Mouse (Mus musculus): ENCODE measurements around the gene Skap2.

Gene Skap2

DNA sequence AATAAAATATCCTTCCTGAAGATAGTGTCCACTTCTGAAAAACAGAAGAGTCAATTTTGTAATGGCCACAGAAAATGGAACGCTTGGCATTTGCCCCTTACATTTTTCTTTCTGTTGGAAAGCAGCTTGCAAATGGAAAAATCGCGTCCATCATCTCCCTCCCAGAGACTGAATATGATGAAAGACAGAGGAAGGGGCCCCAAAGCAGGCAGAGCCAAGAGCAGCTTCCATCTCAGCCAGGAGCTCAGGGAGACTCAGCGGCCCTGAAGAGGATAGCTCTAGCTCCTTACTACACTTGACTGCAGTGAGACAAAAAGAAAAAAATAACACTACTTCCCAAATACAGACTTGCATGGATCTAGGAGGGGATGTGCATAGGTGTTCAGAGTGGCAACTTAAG is 122.5 kb downstream of the Skap2 start:
- no peak for DNase-seq (ENCODE audit: low spot score in 2 of 2)

DNA sequence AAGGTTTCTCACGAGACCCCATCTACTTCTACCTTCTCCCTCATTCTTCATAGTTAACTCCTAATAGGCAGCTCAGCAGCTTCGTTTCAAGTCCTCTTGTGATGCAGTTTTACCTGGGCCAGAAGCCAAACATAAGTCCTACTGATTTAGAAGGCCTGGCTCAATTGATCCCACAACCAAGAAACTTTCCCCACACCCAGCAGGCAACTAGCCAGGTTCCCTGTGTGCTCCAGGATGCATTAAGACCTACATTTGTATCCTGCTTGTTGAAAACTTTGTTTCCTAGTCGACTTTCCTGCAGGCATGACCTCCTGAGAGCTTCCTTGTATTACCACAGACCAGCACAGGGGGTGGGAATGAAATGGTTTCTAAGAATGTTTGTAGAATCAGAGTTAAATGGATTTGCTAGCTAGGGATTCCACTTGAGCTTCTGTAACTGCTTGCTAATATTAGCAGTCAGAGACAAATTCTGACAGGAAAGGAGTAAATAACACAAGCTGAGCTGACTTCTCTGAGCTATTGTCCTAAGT is 125.4 kb downstream of the Skap2 start:
- no peak for DNase-seq (ENCODE audit: low spot score in 2 of 2)

DNA sequence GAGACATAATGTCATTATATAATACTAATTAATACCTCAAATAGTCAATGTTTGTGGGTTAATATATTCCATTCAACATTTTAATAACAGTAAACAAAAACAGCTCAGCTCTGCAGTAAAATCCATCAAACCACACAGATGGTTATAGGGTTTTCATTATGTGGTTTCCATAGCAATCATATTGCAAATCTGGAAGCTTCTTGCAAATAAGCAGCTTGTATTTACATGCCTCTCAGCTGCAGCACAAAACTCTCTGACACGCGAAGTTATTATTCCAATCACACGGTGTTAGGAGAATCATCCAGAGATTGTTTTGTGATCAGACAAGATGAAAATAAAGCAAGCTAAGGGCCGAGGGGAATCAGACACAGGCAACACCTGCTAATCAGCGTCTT is 129.5 kb downstream of the Skap2 start:
- no peak for DNase-seq (ENCODE audit: low spot score in 2 of 2)

DNA sequence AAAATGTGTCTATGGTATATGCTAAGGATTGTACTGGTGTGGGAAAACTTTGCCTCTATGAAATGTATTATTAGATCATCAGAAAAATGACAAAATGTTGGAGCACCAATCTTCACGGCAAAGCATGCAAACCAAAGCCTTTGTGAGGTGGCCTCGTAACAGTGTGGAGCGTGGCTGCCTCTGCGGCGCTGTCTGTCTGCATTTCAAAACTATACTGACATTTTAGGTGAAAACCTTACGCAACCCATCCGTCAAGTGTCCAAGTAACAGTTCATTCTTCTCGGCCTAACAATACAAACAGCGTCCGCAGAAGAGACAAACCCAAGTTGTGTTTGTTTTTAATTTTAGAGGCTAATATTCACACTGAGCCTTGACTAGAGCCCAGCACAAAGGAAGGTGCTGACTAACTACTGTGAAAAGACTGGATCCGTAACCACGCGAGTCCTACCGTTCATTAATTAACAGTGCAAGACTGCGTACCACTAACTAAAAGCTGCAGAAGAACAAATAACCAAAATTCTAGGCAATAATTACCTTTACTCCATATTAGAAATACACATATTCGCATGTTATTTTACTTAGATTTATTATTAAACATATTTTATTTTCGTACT is 130.0 kb downstream of the Skap2 start:
- no peak for DNase-seq (ENCODE audit: low spot score in 2 of 2)

DNA sequence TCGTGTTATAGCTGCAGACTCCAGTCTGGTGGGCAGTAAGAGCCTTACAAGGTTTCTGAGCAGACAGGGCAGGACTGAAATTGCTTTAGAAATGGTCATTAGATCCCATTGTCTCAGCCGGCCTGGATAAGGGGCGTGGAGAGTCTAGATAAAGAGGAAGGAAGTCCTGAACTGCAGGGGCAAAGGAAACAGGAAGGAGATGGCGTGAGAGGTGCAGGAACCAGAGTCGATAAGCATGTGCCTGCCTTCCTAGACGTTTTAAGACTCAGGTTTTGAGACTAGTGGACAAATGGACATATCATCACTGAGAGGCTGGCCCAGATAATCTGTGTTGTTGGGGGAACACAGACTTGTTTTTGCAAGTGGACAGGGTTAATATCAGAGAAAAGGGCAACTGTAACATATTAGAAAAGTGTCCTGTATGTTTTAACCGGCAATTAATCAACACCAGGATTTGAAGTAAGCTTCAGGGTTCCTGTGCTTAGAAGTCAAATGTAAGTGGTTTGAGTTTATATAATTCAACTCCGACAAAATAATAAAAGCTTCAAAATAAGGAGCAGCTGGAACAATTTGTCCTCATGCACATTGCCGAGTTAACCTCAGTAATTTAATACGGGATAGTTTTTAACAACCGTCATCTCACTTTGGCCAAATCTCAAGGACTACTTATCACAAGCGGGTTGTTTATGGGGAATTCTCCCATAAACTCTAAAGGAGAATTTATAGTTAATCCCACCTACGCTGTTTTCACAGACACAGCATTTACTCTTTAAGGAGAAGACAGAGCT is 131.0 kb downstream of the Skap2 start:
- no peak for DNase-seq (ENCODE audit: low spot score in 2 of 2)

DNA sequence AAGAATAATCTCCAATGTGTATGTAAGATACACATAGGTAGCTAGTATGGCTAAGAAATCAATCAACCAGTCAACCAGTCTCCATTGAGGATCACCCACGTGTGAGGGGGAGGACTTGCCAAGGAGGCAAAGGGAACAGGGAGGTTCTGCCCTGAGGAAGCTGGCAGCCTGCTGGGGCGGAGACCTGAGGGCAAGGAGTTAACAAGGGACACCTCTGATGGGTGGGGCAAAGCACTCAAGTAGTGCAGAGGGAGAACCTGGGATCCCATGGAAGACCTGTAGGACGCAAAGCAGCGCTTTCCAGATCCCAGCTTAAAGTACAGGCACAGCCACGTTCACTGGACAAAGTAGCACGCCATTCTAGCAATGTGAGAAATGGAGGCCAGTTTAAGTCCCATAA is 131.6 kb downstream of the Skap2 start:
- no peak for DNase-seq (ENCODE audit: low spot score in 2 of 2)

DNA sequence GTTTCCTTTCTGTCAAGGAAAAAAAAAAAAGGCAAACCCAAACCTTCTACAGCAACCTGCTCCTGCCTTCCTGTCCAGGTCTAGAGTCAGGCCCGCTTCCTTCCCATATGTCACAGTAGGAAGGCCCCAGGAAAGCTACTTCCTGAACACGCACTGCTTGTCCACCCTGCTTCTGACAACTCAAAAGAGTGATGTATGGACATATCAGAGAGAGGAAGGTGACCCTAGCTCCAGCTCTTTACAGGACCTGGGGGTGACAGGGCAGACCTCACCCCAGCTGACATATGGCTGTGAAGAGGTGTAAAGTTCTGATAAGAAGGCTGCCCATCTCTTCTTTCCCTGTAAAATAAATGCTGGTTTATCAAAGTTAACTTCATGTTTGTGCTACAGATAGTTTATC is 133.8 kb downstream of the Skap2 start:
- no peak for DNase-seq (ENCODE audit: low spot score in 2 of 2)

DNA sequence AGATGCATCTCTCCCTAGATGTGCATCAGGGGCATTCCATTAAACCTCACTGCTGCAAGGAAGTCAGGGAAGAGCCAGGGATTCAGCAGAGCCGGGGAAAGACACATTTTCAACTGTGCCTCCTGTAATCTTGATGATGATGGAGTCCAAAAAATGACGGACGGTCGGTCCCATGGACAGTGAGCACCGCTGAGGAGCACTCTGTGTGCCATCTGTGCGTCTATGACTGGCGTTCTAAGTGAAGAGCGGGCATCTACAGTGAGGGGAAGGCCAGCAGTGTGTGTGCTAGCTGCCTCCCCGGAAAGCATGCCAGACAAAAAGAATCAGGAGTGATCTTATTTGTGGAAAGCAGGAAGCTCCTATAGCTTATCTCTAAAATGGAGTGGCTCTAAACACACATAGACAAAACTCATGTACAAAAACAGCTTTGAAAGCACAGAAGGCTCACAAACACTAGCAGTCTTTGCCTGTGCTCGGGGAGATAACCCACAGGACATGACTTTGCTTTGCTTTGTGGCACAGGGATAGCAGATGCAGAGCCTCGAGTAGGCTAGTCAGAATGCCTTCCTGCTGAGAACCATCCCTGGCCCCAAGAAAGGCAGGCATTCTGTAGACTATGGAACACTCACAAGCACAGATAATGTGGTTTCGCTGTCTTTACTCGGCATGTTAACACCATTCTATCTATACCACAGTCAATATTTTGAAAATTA is 135.4 kb downstream of the Skap2 start:
- DNase-seq (ENCODE audit: low spot score in 2 of 2) = no peak

DNA sequence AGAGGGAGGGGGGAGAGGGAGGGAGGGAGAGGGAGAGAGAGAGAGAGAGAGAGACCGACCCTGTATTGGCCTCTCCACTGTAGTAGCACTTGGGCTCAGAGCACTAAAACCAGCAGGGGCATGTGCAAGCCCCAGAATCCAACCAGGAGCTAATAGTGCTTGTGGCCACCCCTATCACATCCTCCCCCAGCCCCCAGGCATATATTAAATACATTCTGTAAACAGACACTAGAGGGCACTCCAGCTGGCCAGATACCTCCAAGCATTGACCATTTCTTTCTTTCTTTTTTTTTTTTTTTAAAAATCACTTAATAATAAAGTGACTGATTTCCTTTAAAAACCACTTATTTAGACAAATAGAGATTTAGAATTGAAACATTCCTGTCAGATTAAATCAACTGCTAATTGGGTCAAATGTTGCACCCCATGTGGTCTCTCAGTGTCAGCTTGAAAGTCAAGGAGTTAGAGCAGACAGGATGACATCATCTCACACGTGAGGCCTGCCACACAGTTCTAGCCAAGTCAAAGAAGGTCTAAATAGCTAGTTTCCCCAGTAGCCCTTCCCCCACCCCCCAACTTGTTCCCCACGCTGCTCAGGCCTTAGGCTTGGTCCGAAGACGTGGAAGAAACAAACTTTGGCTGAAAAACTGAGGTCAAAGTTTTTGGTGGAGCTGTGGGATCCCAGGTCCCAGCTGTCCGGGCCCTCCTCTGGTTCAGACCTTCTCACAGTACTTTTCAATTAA is 136.3 kb downstream of the Skap2 start:
- DNase-seq (ENCODE audit: low spot score in 2 of 2) = no peak

DNA sequence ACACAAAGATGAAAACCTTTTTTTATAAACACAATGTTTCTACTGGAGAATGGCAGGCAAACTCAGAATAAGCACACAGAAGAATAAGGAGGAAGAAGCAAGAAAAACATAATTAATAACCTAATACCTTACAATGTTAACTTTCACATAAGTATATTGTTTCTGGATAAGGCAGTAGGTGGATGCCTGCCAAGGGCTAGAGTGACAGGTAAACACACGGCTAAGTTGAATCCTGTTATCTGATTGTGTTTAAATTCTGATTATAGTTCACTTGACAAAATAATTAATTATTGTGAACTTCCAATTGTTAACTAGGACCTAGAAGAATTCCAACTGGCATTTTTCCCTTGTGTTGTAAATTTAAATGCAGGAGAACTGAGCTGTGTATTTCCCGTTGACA is 138.3 kb downstream of the Skap2 start:
- DNase-seq (ENCODE audit: low spot score in 2 of 2) = no peak

DNA sequence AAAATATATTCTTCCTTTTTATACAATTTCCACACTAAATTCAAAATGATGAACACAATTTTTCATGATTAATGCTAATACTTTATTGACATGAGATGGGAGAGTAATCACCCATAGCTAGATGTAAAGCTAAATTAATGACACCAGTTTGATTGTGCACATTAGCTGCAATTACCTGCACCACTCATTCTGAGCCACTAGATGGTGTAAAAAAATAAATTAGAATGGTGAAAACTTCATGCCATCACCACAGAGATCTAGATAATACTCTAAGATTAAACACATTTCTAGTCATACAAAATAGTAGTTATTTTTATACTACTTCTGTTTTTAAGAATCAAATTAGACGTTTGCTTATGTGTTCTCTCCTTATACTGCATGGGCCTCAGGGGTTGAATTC is 141.2 kb downstream of the Skap2 start:
- no peak for DNase-seq (ENCODE audit: low spot score in 2 of 2)

DNA sequence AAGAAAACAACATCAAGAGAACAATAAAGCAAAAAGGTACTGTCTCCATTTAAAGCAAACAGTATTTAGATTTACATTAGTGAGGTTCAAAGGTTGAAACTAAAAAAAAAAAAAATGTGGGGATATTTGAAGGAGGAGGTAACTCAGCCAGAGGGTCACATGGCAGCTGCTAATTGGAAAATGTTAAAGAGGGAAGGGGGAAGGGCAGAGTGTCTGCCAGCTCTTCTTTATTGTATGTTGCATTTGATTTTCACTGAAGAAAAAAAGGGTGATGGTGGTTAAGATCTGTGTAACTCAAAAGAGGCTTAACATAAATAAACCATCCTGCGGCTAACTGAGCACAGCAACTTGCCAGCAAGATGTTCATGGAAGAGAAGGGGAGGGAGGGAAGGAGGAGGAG is 142.1 kb downstream of the Skap2 start:
- DNase-seq (ENCODE audit: low spot score in 2 of 2) = no peak

DNA sequence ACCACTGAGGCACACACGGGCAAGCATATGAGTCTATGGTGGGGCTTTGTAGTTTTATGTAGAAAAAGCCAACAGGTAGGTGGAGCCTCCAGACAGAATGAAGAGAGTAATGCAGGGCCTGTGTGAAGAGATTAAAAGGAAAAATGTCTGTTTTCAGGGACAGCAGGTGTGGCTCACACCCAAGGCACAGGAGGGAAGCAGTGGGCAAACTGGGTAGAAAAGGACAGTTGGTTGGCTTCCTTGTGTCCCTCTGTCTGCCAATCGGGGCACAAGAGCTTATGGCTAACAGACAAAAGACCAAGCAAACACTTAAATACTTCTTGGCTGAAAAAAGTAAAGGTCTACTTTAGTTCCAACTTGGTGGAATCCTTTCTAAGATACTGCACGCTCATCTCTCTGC is 145.8 kb downstream of the Skap2 start:
- DNase-seq (ENCODE audit: low spot score in 2 of 2) = no peak

DNA sequence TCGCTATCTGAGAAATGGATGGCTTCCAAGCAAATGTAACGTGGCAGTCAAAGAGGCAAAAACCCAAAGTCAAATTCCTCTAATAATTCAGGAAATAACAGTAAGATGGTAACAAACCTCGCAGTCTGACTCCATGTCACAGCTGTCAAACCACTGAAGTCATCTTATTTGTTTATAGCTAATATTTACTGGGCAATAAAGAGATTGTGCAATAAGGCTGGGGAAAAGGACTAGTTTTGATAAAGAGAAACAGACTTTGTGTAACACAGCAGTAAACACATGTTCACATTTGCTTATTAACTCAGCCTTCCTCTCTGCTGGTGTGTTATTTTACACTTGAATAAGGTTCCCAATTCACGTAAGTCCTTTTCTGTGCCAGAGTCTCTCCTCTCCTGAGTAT is 148.8 kb downstream of the Skap2 start:
- DNase-seq (ENCODE audit: low spot score in 2 of 2) = no peak

DNA sequence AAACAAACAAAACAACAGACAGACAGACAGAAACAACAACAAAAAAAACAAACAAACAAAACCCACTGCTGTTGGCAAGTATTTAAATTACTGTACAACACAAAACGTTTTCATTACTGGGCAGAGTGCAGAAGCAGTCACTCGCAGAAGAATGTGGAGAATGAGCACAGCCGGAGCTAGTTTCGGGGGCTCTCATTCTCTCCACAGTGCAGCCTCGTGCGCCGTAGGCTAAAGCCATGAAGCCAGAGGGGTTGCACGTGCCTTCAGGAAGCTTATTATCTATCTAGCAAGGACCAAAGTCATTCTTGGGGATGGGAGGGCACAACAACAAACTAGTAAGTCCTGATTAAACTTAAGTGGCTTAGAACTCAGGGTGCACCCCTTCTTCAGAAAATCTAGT is 152.0 kb downstream of the Skap2 start:
- no peak for DNase-seq (ENCODE audit: low spot score in 2 of 2)

DNA sequence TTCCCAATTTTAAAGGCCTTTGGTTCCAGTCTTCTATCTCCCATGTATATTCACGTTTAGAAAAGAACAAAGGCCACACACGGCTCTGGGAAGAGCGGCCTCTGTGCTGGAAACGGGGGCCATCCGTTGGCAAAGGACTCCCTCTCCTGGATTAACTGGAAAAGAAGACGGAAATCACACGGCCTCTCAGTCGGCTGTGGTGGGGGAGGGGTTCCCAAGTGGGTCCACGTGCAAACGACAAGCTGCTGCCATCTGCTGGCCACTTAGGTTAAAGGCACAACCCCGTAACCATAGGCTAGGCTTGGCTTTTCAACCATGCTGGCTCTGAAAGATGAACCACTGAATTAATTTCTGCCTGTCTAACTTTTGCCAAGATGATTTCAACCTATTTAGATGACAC is 154.5 kb downstream of the Skap2 start:
- DNase-seq (ENCODE audit: low spot score in 2 of 2) = peak; percentile 89 to 95

DNA sequence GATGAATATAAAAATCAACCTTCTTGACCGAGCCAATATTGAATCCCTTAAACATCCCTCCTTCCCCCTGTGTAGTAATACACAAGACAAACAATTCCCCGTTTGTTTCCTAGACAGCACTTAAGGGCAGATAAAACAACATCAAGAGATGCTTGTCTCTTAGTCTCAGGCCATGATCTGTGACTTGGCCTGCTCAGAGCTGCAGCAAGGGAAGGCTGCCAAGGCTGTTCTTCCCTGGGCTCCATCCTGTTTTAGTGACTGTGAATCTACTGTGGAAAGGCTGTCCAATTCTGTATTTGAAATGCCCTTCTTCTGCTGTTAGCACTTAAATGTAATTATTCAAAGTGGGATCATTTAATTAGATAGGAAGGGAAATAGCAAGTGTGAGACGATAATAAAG is 159.1 kb downstream of the Skap2 start:
- DNase-seq (ENCODE audit: low spot score in 2 of 2) = no peak

DNA sequence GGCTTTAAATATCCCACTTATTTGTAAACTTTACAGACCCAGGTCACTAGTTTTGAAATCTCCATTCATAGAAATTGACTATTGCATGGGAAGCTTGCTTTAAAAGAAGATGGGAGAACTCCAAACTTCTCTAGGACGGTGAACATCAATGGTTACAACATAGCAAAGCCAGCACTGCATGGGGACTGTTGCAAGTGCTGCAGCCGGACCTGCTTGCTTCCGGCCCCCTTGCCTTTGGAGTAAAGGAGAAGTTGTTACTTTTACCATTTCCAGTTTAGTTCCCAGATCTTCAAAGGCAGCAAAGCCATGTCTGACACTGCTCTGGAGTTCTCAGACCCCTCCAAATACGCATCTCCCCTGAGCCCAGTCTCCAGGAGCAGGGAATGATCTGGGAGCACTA is 159.7 kb downstream of the Skap2 start:
- DNase-seq (ENCODE audit: low spot score in 2 of 2) = no peak

DNA sequence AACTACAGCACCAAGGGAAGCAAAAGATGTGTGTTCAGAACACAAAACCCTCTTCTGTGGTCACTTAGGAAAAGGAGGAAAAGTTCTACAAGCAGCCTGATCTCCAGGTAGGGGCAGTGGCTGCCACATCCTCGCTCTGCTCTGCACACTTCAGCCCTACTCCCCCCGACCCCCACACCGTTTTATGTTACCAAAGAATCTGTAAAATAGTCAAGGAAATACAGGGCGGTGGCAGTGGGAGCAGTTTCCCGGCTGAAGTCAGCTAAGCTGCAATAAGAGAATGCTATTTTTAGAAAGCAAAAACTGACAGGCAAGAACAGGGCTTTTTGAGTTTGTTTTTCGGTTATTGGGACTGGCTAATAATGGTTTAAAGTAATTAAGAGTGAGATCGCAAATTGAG is 160.8 kb downstream of the Skap2 start:
- no peak for DNase-seq (ENCODE audit: low spot score in 2 of 2)

DNA sequence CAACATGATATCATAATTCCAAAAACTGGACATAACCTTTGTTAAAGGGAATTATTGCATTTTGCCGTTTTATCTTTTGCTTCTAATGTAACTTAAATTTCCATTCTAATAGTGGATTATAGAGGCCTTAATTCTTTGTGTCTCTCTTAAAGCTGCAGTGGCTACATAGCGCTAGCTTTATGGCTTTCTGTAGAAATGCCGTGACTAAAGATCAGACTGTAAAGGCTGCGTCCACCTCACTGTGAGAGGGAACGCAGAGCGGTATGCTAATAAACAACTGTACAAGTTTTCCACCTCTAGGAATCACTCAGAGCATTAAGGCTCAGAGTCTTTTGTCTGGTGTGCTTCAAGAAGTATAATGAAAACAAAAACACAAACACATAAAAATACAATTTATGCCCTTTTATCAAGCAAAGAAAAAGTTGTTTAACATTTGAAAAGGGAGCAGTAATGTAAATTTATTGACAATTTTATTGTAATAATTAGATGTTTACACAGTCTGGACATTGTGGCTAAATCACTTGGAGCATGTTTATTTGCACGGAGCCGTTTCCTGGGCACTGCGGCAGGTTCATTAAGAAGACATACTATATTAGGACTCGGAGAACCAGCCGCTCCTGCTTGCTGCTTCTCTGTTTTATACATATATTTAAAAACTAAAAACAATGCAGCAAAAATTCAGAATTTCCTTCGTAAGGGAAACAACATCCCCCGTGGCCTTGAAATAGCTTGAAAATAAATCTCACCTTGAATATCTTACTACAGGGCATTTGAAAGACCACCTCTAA is 162.1 kb downstream of the Skap2 start:
- DNase-seq (ENCODE audit: low spot score in 2 of 2) = no peak

DNA sequence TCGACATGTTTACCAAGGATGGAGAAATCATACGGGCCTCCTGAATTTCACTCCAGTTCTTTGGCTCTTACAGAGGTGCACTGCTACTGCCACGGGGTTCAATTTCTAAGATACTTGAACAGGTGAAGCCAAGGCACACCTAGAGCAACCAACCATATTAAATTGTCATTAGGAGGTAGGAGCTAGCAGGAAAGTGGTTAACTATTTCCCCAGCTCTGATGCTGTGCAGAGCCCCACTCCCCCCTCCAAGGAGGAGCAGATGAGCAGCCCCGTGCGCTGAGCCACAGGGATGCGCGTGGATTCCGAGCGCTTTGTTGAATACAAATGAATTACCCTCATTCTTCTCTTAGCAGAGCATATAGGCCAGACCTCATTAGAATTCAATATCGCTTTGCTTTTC is 162.8 kb downstream of the Skap2 start:
- DNase-seq (ENCODE audit: low spot score in 2 of 2) = no peak
